Mouse (Mus musculus): ENCODE measurements at regions not wholly inside any gene's neighbourhood (a gene's known extent, or its start where the extent isn't known, plus 50 kb on each side); places are given as distances from the start of the nearest gene placed in this dataset.

DNA sequence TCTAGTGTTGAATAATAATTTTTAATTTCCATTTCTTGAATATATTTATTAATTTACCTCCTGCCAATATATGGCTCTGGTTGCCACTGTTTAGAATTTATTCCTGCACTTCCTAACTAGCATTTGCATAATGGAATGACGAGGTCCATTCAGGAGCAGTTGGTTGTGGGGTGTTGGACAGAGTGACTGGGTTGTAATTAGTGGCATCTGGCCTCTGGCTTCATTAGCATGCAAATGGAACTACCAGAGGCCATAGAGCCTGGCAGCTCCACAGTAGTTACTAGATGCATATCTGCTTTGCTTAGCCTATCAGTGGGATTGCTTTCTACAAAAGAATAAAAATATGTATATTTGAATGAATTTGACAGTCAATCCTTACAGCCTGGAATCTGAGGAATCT lies 1099.6 kb upstream of the Cdh8 start:
- Histone ChIP-seq H3K36me3 (no peaks in the 10 kb centered on the region), H3K4me2 (no peak overlapping the region), H3K27me3 (no peaks in the 10 kb centered on the region), H3K27ac (peak overlapping the region; percentile 44), H3K4me3 (no peak overlapping the region), H3K9ac (no peak overlapping the region), H3K4me1 (replicated peaks) (peaks cover 9% of the 10 kb centered on the region; the same call in 1 of the 2 replicates), H3K9me3 (no peaks in the 10 kb centered on the region)
- peak; percentile 97 for ATAC-seq (ENCODE audit: low FRiP score)
- WGBS = 10% methylated on average over 1 of the region's 1 CpGs

DNA sequence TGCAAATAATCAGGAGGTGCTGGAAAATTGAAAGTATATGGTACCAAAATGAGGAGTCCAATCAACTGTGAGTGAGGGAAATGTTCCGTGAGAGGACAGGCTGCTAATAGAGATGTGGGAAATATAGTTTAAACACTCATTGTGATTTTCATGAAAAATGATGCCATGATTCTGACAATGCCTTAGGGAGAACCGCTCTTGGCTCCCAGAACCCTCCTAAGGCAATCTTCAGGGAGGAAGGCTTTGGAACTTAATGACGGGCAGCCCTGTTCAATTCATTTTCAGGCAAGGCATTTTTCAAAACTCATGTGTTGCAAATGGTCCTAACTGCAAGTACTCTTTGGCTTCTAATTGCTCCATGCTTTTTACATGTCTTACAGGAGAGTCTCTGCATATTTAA lies 1098.9 kb upstream of the Cdh8 start:
- Histone ChIP-seq H3K36me3 (no peaks in the 10 kb centered on the region), H3K27me3 (no peaks in the 10 kb centered on the region), H3K9ac (no peak overlapping the region), H3K4me2 (no peak overlapping the region), H3K4me3 (no peak overlapping the region), H3K9me3 (no peaks in the 10 kb centered on the region), H3K27ac (peak overlapping the region; percentile 32; the same call in 1 of the 2 replicates), H3K4me1 (replicated peaks) (peaks cover 9% of the 10 kb centered on the region; the same call in 1 of the 2 replicates)
- ATAC-seq (ENCODE audit: low FRiP score) = peak; percentile 57; the same call in 1 of the 2 replicates
- 42% methylated on average over 3 of the region's 3 CpGs for WGBS

GRCm38 (mm10) chr8:100506478-100506877 lies 1090.2 kb upstream of the Cdh8 start:
- Histone ChIP-seq H3K27ac (no peak overlapping the region), H3K4me2 (no peak overlapping the region), H3K9ac (no peak overlapping the region), H3K36me3 (no peaks in the 10 kb centered on the region), H3K4me3 (no peak overlapping the region), H3K27me3 (no peaks in the 10 kb centered on the region), H3K4me1 (replicated peaks) (no peaks in the 10 kb centered on the region), H3K9me3 (no peaks in the 10 kb centered on the region)
- no peak for ATAC-seq (ENCODE audit: low FRiP score)
- WGBS = 87% methylated on average over 2 of the region's 2 CpGs

GRCm38 (mm10) chr8:100500342-100500712 lies 1084.1 kb upstream of the Cdh8 start:
- Histone ChIP-seq H3K36me3 (no peaks in the 10 kb centered on the region), H3K4me1 (replicated peaks) (peaks cover 3% of the 10 kb centered on the region; the same call in 1 of the 2 replicates), H3K27me3 (no peaks in the 10 kb centered on the region), H3K9ac (no peak overlapping the region), H3K27ac (peak overlapping the region; percentile 36; the same call in 1 of the 2 replicates), H3K4me2 (no peak overlapping the region), H3K4me3 (no peak overlapping the region), H3K9me3 (no peaks in the 10 kb centered on the region)
- no peak for ATAC-seq (ENCODE audit: low FRiP score)

DNA sequence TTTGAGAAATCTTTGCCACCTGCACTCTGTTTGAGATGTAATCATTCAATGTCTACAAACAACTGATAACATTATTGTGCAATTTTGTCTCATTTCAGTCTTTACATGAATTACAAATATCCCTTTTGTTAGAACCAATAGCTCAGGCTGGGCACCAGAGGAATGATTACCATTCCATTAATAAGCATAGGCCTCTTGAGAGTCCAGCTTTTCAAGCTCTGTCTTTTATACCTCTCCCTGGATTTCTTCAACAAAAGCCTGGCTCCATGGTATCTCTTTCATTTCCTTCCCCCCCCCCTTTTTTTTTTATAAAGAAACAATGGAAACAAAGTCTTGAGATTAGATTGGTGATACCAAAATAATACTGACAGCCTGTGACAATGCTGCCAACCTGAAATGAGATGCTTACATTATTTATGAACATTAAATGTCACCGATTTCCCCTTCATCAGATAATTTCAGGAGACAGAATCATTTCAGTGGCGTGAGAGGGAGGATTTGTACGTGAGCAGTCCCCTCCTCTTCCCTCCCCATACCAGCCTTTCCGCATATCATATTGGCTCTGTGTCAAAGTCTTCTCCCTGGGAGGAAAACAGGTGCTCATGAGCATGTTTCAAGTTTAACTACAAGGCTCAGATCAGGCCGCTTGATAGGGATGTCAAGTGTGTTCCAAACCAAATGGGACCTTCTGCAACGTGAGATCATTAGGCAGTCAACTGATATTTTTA lies 1083.5 kb upstream of the Cdh8 start:
- peaks cover 3% of the 10 kb centered on the region; the same call in 1 of the 2 replicates for H3K4me1 ChIP-seq (replicated peaks)
- H3K4me3 ChIP-seq = no peak overlapping the region
- H3K4me2 ChIP-seq = no peak overlapping the region
- no peaks in the 10 kb centered on the region for H3K27me3 ChIP-seq
- no peak overlapping the region for H3K9ac ChIP-seq
- no peaks in the 10 kb centered on the region for H3K36me3 ChIP-seq
- H3K27ac ChIP-seq = no peak overlapping the region; the same call in 1 of the 2 replicates
- peak; percentile 72 for ATAC-seq (ENCODE audit: low FRiP score)
- H3K9me3 ChIP-seq = no peaks in the 10 kb centered on the region
- 23% methylated on average over 6 of the region's 6 CpGs for WGBS

DNA sequence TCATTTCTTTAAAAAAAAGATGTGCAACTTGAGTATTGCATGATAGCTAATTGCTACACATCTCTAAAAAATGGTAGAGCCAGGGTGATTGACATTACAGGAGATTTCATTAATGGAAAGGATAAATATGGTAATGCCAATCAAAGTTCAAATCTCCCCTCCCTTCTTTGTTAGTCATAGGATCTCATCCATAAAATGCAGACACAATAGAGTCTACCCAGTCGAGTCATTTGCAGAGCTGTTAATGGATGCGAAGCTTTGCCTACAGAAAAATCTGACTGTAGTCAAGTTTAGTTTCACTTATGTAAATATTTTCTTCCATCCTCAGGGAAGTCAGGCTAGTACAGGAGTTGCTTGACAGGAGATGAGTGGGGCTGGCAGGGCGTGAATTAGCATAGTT lies 1078.2 kb upstream of the Cdh8 start:
- 60% methylated on average over 3 of the region's 3 CpGs for WGBS
- Histone ChIP-seq H3K27ac (no peak overlapping the region), H3K4me3 (no peak overlapping the region), H3K9me3 (no peaks in the 10 kb centered on the region), H3K4me2 (no peak overlapping the region), H3K36me3 (no peaks in the 10 kb centered on the region), H3K27me3 (no peaks in the 10 kb centered on the region), H3K9ac (no peak overlapping the region), H3K4me1 (replicated peaks) (no peaks in the 10 kb centered on the region)
- ATAC-seq (ENCODE audit: low FRiP score) = no peak

DNA sequence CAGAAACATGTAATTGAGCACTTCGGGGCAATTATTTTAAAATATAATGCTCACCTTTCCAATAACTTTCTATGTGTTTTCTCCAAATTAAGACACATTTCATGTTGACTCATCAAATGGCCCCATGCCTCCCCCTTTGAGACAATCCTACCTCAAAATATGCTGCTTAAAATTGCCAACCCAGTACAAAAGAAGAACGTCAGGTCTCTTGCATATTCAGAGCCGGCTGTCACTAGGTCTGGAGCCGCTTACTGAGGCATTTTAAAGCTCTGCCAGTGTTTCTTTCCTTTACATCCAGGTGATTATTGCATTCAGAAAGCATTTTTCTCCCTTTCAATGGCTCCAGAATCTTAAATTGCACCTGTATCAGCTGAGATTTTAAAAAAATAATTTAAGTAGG lies 1059.7 kb upstream of the Cdh8 start:
- H3K27ac ChIP-seq = no peak overlapping the region
- 71% methylated on average over 4 of the region's 4 CpGs for WGBS
- H3K36me3 ChIP-seq = no peaks in the 10 kb centered on the region
- no peak overlapping the region for H3K4me3 ChIP-seq
- no peak overlapping the region for H3K9ac ChIP-seq
- no peak for ATAC-seq (ENCODE audit: low FRiP score)
- no peaks in the 10 kb centered on the region for H3K9me3 ChIP-seq
- no peaks in the 10 kb centered on the region for H3K27me3 ChIP-seq
- no peak overlapping the region for H3K4me2 ChIP-seq
- H3K4me1 ChIP-seq (replicated peaks) = no peaks in the 10 kb centered on the region

DNA sequence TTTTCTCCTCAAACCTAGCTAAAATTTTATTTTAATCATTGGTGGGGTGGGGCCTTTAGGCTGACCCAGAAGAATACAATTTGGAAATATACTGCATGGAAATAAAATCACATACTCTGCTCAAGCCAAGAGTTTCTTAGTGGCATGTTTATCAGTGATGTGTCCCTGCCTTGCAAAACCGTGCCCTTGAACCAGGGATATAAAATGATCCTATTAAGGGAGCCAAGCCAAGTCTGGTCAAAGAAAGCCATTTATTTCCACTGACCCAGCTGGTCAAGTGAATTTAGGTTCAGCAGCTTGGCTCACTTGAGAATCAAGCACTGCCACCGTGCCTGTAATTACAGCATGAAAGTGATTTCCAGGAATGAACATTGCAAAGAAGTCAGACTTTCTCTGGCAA lies 1035.0 kb upstream of the Cdh8 start:
- no peak for ATAC-seq (ENCODE audit: low FRiP score)
- Histone ChIP-seq H3K27me3 (no peaks in the 10 kb centered on the region), H3K9me3 (no peaks in the 10 kb centered on the region), H3K4me3 (no peak overlapping the region), H3K4me1 (replicated peaks) (no peaks in the 10 kb centered on the region), H3K27ac (no peak overlapping the region), H3K4me2 (no peak overlapping the region), H3K9ac (no peak overlapping the region), H3K36me3 (no peaks in the 10 kb centered on the region)
- 52% methylated on average over 2 of the region's 2 CpGs for WGBS

GRCm38 (mm10) chr8:100450380-100450936 lies 1034.2 kb upstream of the Cdh8 start:
- H3K4me2 ChIP-seq = no peak overlapping the region
- H3K36me3 ChIP-seq = no peaks in the 10 kb centered on the region
- no peak overlapping the region for H3K9ac ChIP-seq
- H3K4me1 ChIP-seq (replicated peaks) = no peaks in the 10 kb centered on the region
- H3K9me3 ChIP-seq = no peaks in the 10 kb centered on the region
- no peak overlapping the region for H3K4me3 ChIP-seq
- ATAC-seq (ENCODE audit: low FRiP score) = no peak
- H3K27me3 ChIP-seq = no peaks in the 10 kb centered on the region
- no peak overlapping the region for H3K27ac ChIP-seq

GRCm38 (mm10) chr8:100446677-100447350 lies 1030.5 kb upstream of the Cdh8 start:
- Histone ChIP-seq H3K4me2 (no peak overlapping the region), H3K9me3 (no peaks in the 10 kb centered on the region), H3K27me3 (no peaks in the 10 kb centered on the region), H3K9ac (no peak overlapping the region), H3K36me3 (no peaks in the 10 kb centered on the region), H3K4me1 (replicated peaks) (no peaks in the 10 kb centered on the region), H3K27ac (no peak overlapping the region), H3K4me3 (no peak overlapping the region)
- no peak for ATAC-seq (ENCODE audit: low FRiP score)
- WGBS = 62% methylated on average over 2 of the region's 2 CpGs

Measured in hindbrain, embryonic 13.5 days (tissue).